Mouse (Mus musculus) hindbrain, embryonic 16.5 days (tissue): ENCODE data around the gene Lins1. TPM values are rescaled to one million over a fixed set of nuclear protein-coding genes. Genes with fewer than 3 reads are reported as not detected.
A peak's percentile ranks its signal among the peaks of the same experiment; 100 is the strongest.

Experiments used
- ATAC-seq: fragments of 200-750 bp; cut with Nextera tagmentation; 2 replicates; pipeline ENCODE4 v1.8.0; 2017; ENCODE audit warnings: moderate TSS enrichment, moderate library complexity
- H3K27ac ChIP-seq: fragments of 300-500 bp; sonication (generic); 2 replicates; pipeline ENCODE4 v1.5.1; 2014; ENCODE audit warnings: low read depth, mild to moderate bottlenecking, control low read depth, low read length, moderate library complexity
- H3K27me3 ChIP-seq: fragments of 300-500 bp; sonication (generic); replicated peaks from 2 replicates; pipeline ENCODE4 v1.6.1; 2014; ENCODE audit warnings: low read length; ENCODE audit not compliant: control insufficient read depth, insufficient read depth
- H3K36me3 ChIP-seq: fragments of 300-500 bp; sonication (generic); 2 replicates; pipeline ENCODE4 v1.6.1; 2014; ENCODE audit warnings: mild to moderate bottlenecking, low read length, moderate library complexity, mixed read lengths; ENCODE audit not compliant: control insufficient read depth, insufficient read depth
- H3K4me1 ChIP-seq: fragments of 300-500 bp; sonication (generic); 2 replicates; pipeline ENCODE4 v1.6.1; 2014; ENCODE audit warnings: low read depth, low read length; ENCODE audit not compliant: control insufficient read depth, insufficient read depth
- H3K4me2 ChIP-seq: fragments of 300-500 bp; sonication (generic); 2 replicates; pipeline ENCODE4 v1.6.1; 2014; ENCODE audit warnings: mild to moderate bottlenecking, low read length, control low read depth, moderate library complexity
- H3K4me3 ChIP-seq: fragments of 300-500 bp; sonication (generic); 2 replicates; pipeline ENCODE4 v1.5.1; 2014; ENCODE audit warnings: mild to moderate bottlenecking, low read length, control low read depth, moderate library complexity
- H3K9ac ChIP-seq: fragments of 300-500 bp; sonication (generic); 2 replicates; pipeline ENCODE4 v1.6.1; 2014; ENCODE audit warnings: low read depth, mild to moderate bottlenecking, control low read depth, low read length, moderate library complexity
- H3K9me3 ChIP-seq: fragments of 300-500 bp; sonication (generic); 2 replicates; pipeline ENCODE4 v1.6.1; 2014; ENCODE audit warnings: mild to moderate bottlenecking, low read length, moderate library complexity; ENCODE audit not compliant: control insufficient read depth
- WGBS: fragments of 180-500 bp; shearing (Covaris S2); extraction: QIAGEN DNeasy Blood & Tissue Kit; methylation state at CpG from one replicate; pipeline ENCODE4 v1.1.7; 2014; 5-methylcytosine and 5-hydroxymethylcytosine counted together
- polyA plus RNA-seq: library from polyadenylated mRNA; unstranded; fragments of >200 nt; fragmentation: Nextera tagmentation; extraction: Ambion mirVana; gene quantifications from 2 replicates; pipeline ENCODE4 v1.2.1, GENCODE M21; 2015

The Lins1 gene
- polyA plus RNA-seq, 1 experiment from 2014 or later = 16.2 TPM

- Histone ChIP-seq H3K27me3 (no peaks in the 10 kb centered on the region), H3K4me2 (no peak overlapping the region), H3K4me1 (no peaks in the 10 kb centered on the region), H3K9me3 (no peaks in the 10 kb centered on the region), H3K9ac (no peak overlapping the region), H3K27ac (no peak overlapping the region), H3K36me3 (no peaks in the 10 kb centered on the region), H3K4me3 (no peak overlapping the region)
- 94% methylated on average over 4 of the region's 4 CpGs for WGBS
- ATAC-seq = no peak
These were observed 47.7 kb downstream of the Lins1 start for GRCm38 (mm10) chr7:66737418-66737817.

DNA sequence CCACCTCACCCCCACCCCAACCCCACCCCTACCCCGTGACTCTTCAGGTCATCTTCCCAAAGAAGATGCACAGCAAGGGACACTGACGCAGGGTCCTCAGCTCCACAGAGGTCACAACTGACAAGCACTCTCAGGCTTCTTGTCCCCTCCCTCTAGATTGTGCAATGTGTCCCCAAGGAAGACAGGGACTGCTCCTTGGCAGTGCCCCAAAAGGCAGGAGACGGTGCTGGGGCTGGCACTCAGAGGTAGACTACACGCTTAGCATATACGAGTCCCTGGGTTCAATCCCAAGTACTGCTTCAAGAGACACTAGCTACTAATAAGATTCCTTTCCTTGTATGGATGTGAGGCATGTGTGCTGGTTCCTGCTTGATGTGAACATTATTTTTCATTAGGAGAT is 51.3 kb downstream of the Lins1 start:
- no peak overlapping the region for H3K4me3 ChIP-seq
- no peaks in the 10 kb centered on the region for H3K9me3 ChIP-seq
- no peak for ATAC-seq
- H3K27ac ChIP-seq = no peak overlapping the region; the same call in 1 of the 2 replicates
- no peaks in the 10 kb centered on the region for H3K36me3 ChIP-seq
- 66% methylated on average over 5 of the region's 5 CpGs for whole genome bisulfite sequencing
- no peaks in the 10 kb centered on the region for H3K4me1 ChIP-seq
- no peaks in the 10 kb centered on the region for H3K27me3 ChIP-seq
- H3K4me2 ChIP-seq = no peak overlapping the region
- H3K9ac ChIP-seq = no peak overlapping the region

GRCm38 (mm10) chr7:66741412-66741811 is 51.7 kb downstream of the Lins1 start:
- Histone ChIP-seq H3K9ac (no peak overlapping the region), H3K27ac (no peak overlapping the region), H3K4me1 (no peaks in the 10 kb centered on the region), H3K4me2 (no peak overlapping the region), H3K4me3 (no peak overlapping the region), H3K27me3 (no peaks in the 10 kb centered on the region), H3K36me3 (no peaks in the 10 kb centered on the region), H3K9me3 (no peaks in the 10 kb centered on the region)
- WGBS = 56% methylated on average over 8 of the region's 8 CpGs
- peak; percentile 77; the same call in 1 of the 2 replicates for ATAC-seq

DNA sequence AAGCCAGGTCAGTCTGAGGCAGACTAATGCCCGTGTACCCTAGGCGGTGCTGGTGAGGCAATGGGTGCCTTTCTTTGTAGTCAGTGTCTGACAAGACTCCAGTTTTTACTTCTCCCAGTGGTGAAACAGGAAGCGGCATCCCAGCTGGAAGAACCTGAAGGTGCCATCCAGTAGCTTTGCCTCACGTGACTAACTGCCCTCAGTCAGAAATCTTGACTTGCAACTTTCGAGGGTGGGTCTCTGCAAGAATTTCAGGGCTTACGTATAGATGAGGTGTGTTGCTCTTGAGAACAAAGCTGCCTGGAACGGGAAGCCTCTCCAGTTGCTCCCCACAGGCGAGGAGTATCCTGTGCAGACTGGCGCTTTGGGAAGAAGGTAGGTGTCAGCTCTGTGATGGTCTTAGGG is 53.7 kb downstream of the Lins1 start, which contains the start of gene Cers3:
Gene Cers3, plus strand, starts transcription at position 128 of the 405 bp plus-strand sequence.
- Histone ChIP-seq H3K4me1 (no peaks in the 10 kb centered on the region), H3K9me3 (no peaks in the 10 kb centered on the region), H3K4me2 (no peak within 1 kb of the TSS), H3K27me3 (no peaks in the 10 kb centered on the region), H3K9ac (no peak within 1 kb of the TSS), H3K36me3 (no peaks in the 10 kb centered on the region), H3K4me3 (no peak within 1 kb of the TSS), H3K27ac (no peak within 1 kb of the TSS)
- no peak for ATAC-seq
- 78% methylated on average over 9 of the region's 9 CpGs for WGBS

DNA sequence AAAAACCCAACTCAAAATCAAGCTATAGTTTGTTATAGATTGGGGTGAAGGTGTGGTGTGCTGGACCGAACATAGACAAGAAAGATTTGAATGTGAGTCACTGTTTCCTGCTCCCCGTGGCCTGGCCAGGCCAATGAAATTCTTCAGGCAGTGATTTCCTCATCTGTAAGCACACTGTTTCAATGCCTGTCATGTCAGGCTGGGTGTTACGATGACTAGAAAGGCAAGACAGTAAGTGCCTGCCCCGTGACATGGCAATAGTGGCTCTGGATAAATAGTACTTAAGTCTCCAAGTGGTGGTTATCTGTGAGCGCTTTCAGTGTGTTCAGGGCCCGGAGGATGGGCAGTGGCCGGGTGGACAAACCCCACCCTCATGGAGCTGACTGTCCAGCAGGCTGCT is 57.3 kb downstream of the Lins1 start:
- 84% methylated on average over 7 of the region's 7 CpGs for WGBS
- Histone ChIP-seq H3K36me3 (no peaks in the 10 kb centered on the region), H3K4me2 (no peak overlapping the region), H3K27me3 (no peaks in the 10 kb centered on the region), H3K9ac (no peak overlapping the region), H3K9me3 (no peaks in the 10 kb centered on the region), H3K4me1 (no peaks in the 10 kb centered on the region), H3K27ac (no peak overlapping the region), H3K4me3 (no peak overlapping the region)
- ATAC-seq = no peak

DNA sequence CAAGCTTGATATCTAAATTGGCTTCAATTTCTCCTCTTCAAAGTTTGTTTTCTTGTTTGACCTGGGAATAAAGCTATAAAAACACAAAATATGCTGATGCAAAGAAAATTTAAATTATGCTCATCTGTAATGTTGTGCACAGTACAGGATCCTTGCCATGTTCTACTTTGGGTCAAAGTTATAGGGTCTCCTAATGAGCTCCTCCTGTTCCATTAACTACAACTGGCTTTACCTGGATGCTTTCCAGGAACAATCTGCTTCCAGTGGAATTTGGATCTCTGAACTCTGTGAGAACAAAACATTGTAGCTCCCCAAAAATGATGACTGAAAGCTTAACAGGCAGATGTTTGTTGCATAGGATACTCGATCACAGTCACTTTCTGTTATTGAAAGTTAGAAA is 60.3 kb downstream of the Lins1 start:
- no peak for ATAC-seq
- Histone ChIP-seq H3K36me3 (no peaks in the 10 kb centered on the region), H3K27me3 (no peaks in the 10 kb centered on the region), H3K27ac (no peak overlapping the region), H3K9ac (no peak overlapping the region), H3K9me3 (no peaks in the 10 kb centered on the region), H3K4me3 (no peak overlapping the region), H3K4me1 (no peaks in the 10 kb centered on the region), H3K4me2 (no peak overlapping the region)
- 83% methylated on average over 1 of the region's 1 CpGs for WGBS

- ATAC-seq = no peak
- Histone ChIP-seq H3K9ac (no peak overlapping the region), H3K27me3 (no peaks in the 10 kb centered on the region), H3K4me2 (no peak overlapping the region), H3K27ac (no peak overlapping the region), H3K36me3 (no peaks in the 10 kb centered on the region), H3K4me3 (no peak overlapping the region), H3K9me3 (no peaks in the 10 kb centered on the region), H3K4me1 (no peaks in the 10 kb centered on the region)
- WGBS = 89% methylated on average over 8 of the region's 8 CpGs
These were observed 64.1 kb downstream of the Lins1 start for GRCm38 (mm10) chr7:66753816-66754215.

DNA sequence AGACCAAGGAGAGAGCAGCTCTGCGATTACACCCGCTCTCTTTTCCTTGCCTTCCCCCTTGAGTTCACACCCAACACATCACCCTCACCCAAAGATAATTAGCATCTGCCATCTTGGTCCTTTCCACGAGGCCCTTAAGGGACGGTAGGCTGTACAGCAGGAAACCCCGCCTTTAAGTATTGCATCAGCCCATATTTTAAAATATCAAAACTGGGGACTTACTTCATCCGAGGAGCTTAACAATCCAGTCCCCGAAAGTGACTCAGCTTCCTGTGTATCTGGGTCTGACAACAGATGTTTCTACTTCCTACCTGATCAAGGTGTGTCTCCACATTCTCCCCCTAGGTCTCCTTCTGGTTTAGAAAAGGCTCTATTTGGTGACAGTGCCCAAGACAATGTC is 65.9 kb downstream of the Lins1 start:
- no peaks in the 10 kb centered on the region for H3K27me3 ChIP-seq
- H3K9ac ChIP-seq = no peak overlapping the region
- no peaks in the 10 kb centered on the region for H3K4me1 ChIP-seq
- no peak overlapping the region for H3K4me2 ChIP-seq
- H3K4me3 ChIP-seq = no peak overlapping the region
- H3K9me3 ChIP-seq = no peaks in the 10 kb centered on the region
- H3K27ac ChIP-seq = no peak overlapping the region
- 89% methylated on average over 7 of the region's 7 CpGs for WGBS
- no peak for ATAC-seq
- H3K36me3 ChIP-seq = no peaks in the 10 kb centered on the region
